Mouse (Mus musculus) layer of hippocampus, postnatal 25 days (tissue): Measurements from ENCODE around the gene Thrsp. TPM values are rescaled to one million over a fixed set of nuclear protein-coding genes. Genes with fewer than 3 reads are reported as not detected.

Experiments
- DNase-seq, 2 experiments: peaks; one replicate each; pipeline ENCODE4 v3.0.0; 2022; ENCODE audit warnings: mixed read lengths in 2 of 2, low spot score in 1 of 2; ENCODE audit errors: extremely low spot score in 1 of 2
- total RNA-seq, 2 experiments: library from RNA; stranded (reverse); gene quantifications; 2 replicates each; pipeline ENCODE4 v1.2.3; 2021

The Thrsp gene
- total RNA-seq, 2 experiments from 2014 or later = 29.9 to 41.8 TPM

GRCm38 (mm10) chr7:97382661-97383060, 34.9 kb downstream of the Thrsp start:
- DNase-seq = no peak

GRCm38 (mm10) chr7:97380500-97381123, 36.9 kb downstream of the Thrsp start:
- DNase-seq = no peak

DNA sequence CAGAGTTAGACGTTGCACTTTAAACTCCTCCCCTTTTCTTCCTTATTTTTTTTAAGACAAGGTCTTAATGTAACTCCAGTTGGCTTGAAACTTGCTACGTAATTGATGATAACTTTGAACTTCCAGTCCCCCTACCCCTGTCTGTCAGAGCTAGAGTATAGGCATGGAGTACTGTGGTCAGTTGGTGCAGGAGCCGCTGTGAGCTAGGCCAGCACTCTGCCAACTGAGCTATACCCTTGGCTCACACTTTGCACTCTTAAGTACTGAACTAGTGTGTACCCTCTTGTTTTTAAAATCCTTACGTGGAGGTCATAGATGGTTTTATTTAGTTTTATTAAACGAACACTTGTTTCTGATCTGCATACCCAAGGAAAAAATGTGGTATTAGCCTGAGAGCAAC, 38.2 kb downstream of the Thrsp start:
- DNase-seq = no peak

DNA sequence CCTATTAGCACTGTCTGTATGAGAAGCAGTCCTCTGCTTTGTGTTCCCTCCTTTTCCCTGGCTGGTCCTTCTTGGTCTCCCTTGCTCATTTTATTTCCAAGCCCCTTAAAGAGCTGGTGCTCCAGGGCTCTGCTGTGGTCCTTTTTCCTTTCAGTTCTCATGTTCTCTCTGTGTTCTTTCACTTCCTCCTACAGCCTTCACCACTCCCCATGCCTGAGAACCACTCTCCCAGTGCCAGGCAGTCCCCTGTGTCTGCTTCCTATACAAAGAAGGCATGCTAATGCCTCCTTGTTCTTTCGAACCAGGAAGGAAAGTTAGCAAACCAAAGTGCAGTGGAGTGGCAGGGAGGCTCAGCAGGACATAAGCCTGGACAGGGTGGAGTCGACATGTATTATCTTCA, 41.6 kb downstream of the Thrsp start:
- no peak for DNase-seq

GRCm38 (mm10) chr7:97375101-97375500, 42.4 kb downstream of the Thrsp start:
- no peak for DNase-seq

DNA sequence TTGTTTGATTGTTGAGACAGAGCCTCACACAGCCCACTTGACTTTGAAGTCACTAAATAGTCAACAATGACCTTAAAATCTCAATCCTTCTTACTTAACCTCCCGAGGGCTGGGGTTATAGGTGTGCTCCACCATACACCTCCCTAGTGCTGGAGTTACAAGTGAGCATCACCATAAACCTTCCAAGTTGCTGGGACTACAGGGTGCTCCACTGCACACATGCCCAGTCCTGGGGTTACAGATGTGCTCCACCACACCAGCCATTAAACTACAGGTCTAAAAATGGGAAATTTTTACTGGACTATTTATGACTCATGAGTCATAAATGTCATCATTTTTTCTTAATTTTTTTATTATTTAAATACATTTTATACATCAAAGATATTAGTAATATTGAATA, 51.6 kb downstream of the Thrsp start:
- DNase-seq = no peak

Other genes with a start within 250 kb of the Thrsp start
- 10 to 100 TPM; 11.5 to 14.0 TPM for gene Usp35, start 85.7 kb downstream of the Thrsp start, total RNA-seq
- 10 to 100 TPM; 10.5 to 14.8 TPM for gene Kctd21, start 85.4 kb downstream of the Thrsp start, total RNA-seq
- 10 to 100 TPM; 10.7 to 11.1 TPM for gene Alg8, start 46.1 kb downstream of the Thrsp start, total RNA-seq
- 100 to 1,000 TPM; 231 to 241 TPM for gene Ndufc2, start 17.7 kb downstream of the Thrsp start, total RNA-seq
- 1 to 10 TPM; 3.9 to 4.1 TPM for gene Kctd14, start 33.6 kb upstream of the Thrsp start, total RNA-seq
- 10 to 100 TPM; 27.0 to 31.4 TPM for gene Ints4, start 63.2 kb upstream of the Thrsp start, total RNA-seq
- 10 to 100 TPM; 50.1 to 51.7 TPM for gene Aamdc, start 161.8 kb upstream of the Thrsp start, total RNA-seq
- 10 to 100 TPM; 38.9 to 48.7 TPM for gene Rsf1, start 162.2 kb upstream of the Thrsp start, total RNA-seq